Mouse (Mus musculus): ENCODE measurements at regions not wholly inside any gene's neighbourhood (a gene's known extent, or its start where the extent isn't known, plus 50 kb on each side); places are given as distances from the start of the nearest gene placed in this dataset.
"Not testable (repeated sequence)": the region's sequence is repeated elsewhere in the genome, so short reads cannot be mapped to it uniquely, and the experiment has no call there.

GRCm38 (mm10) chr16:31508981-31509380 lies 86.9 kb downstream of the Bdh1 start:
- DNase-seq (ENCODE audit: low spot score in 2 of 2) = peak in 1 of 2 experiments; percentile 17

GRCm38 (mm10) chr16:31510097-31510496 lies 88.0 kb downstream of the Bdh1 start:
- no peak for DNase-seq (ENCODE audit: low spot score in 2 of 2)

- no peak for DNase-seq (ENCODE audit: low spot score in 2 of 2)
Observed at GRCm38 (mm10) chr16:31518816-31519215, 96.7 kb downstream of the Bdh1 start.

- no peak for DNase-seq (ENCODE audit: low spot score in 2 of 2)
Observed at GRCm38 (mm10) chr16:31520081-31520480, 98.0 kb downstream of the Bdh1 start.

GRCm38 (mm10) chr16:31521786-31522185 lies 99.7 kb downstream of the Bdh1 start:
- DNase-seq (ENCODE audit: low spot score in 2 of 2) = no peak

GRCm38 (mm10) chr16:31526711-31527344 lies 104.7 kb downstream of the Bdh1 start:
- DNase-seq (ENCODE audit: low spot score in 2 of 2) = no peak

GRCm38 (mm10) chr16:31528596-31529283 lies 106.7 kb downstream of the Bdh1 start:
- DNase-seq (ENCODE audit: low spot score in 2 of 2) = no peak

GRCm38 (mm10) chr16:31529284-31529958 lies 107.3 kb downstream of the Bdh1 start:
- DNase-seq (ENCODE audit: low spot score in 2 of 2) = no peak

- DNase-seq (ENCODE audit: low spot score in 2 of 2) = no peak
Observed at GRCm38 (mm10) chr16:31530090-31530489, 108.0 kb downstream of the Bdh1 start.

GRCm38 (mm10) chr16:31533196-31533777 lies 111.2 kb downstream of the Bdh1 start:
- no peak for DNase-seq (ENCODE audit: low spot score in 2 of 2)

GRCm38 (mm10) chr16:31534923-31535523 lies 112.9 kb downstream of the Bdh1 start:
- DNase-seq (ENCODE audit: low spot score in 2 of 2) = no peak

- DNase-seq (ENCODE audit: low spot score in 2 of 2) = no peak
Observed at GRCm38 (mm10) chr16:31536328-31536727, 114.2 kb downstream of the Bdh1 start.

GRCm38 (mm10) chr16:31538606-31539005 lies 116.5 kb downstream of the Bdh1 start:
- no peak for DNase-seq (ENCODE audit: low spot score in 2 of 2)

- no peak for DNase-seq (ENCODE audit: low spot score in 2 of 2)
Observed at GRCm38 (mm10) chr16:31543499-31544170, 119.6 kb upstream of the Dlg1 start.

GRCm38 (mm10) chr16:31546062-31546827 lies 117.0 kb upstream of the Dlg1 start:
- no peak for DNase-seq (ENCODE audit: low spot score in 2 of 2)

- DNase-seq (ENCODE audit: low spot score in 2 of 2) = no peak
Observed at GRCm38 (mm10) chr16:31546828-31547224, 116.4 kb upstream of the Dlg1 start.

GRCm38 (mm10) chr16:31547391-31547790 lies 115.9 kb upstream of the Dlg1 start:
- DNase-seq (ENCODE audit: low spot score in 2 of 2) = no peak

- DNase-seq (ENCODE audit: low spot score in 2 of 2) = no peak
Observed at GRCm38 (mm10) chr16:31549975-31550374, 113.3 kb upstream of the Dlg1 start.

GRCm38 (mm10) chr16:31550539-31550938 lies 112.7 kb upstream of the Dlg1 start:
- not testable (repeated sequence) for DNase-seq (ENCODE audit: low spot score in 2 of 2)

- DNase-seq (ENCODE audit: low spot score in 2 of 2) = no peak
Observed at GRCm38 (mm10) chr16:31551416-31552151, 111.7 kb upstream of the Dlg1 start.
